Mouse (Mus musculus) c-Kit-positive CD71-negative TER-119-negative erythroid progenitor cells, embryonic 14.5 days (primary cell): ENCODE measurements around the gene Wdr75.

Experiments used
- DNase-seq: peaks from one replicate; pipeline ENCODE4 v3.0.0-alpha.2; 2013; ENCODE audit warnings: low read depth

The Wdr75 gene

GRCm38 (mm10) chr1:45838271-45838670, 43.3 kb downstream of the Wdr75 start:
- DNase-seq, result no peak

GRCm38 (mm10) chr1:45845466-45845865, 50.5 kb downstream of the Wdr75 start:
- no peak for DNase-seq

GRCm38 (mm10) chr1:45858038-45858437, 63.1 kb downstream of the Wdr75 start:
- DNase-seq, result no peak

GRCm38 (mm10) chr1:45860349-45860748, 65.4 kb downstream of the Wdr75 start:
- DNase-seq, result no peak

GRCm38 (mm10) chr1:45861162-45861561, 66.2 kb downstream of the Wdr75 start:
- DNase-seq, result no peak

- no peak for DNase-seq
These were observed 68.7 kb downstream of the Wdr75 start for GRCm38 (mm10) chr1:45863641-45864040.

- DNase-seq, result no peak
These were observed 69.6 kb downstream of the Wdr75 start for GRCm38 (mm10) chr1:45864564-45865014.

GRCm38 (mm10) chr1:45865316-45865715, 70.3 kb downstream of the Wdr75 start:
- no peak for DNase-seq

GRCm38 (mm10) chr1:45865727-45866126, 70.8 kb downstream of the Wdr75 start:
- no peak for DNase-seq

- no peak for DNase-seq
These were observed 71.5 kb downstream of the Wdr75 start for GRCm38 (mm10) chr1:45866288-45867018.

GRCm38 (mm10) chr1:45868050-45868449, 73.1 kb downstream of the Wdr75 start:
- DNase-seq, result no peak

- no peak for DNase-seq
These were observed 73.6 kb downstream of the Wdr75 start for GRCm38 (mm10) chr1:45868479-45869137.
